17 mouse cellular contexts compared by ENCODE assay signal in genomic region chr9:83247066-83247668, GRCm38 (mm10).
A peak's percentile ranks its signal among the peaks of the same experiment; 100 is the strongest.
DNase-seq lines count a peak whose midpoint lies in the region; ATAC-seq and TF ChIP-seq lines count a peak whose summit lies in the region.
"Had no signal": no experiment of that assay in that cellular context is flagged by ENCODE, and none has a peak within 500 bp of the region (broad histone marks: within the 10 kb centered on the region; RNA-seq: fewer than 3 reads in every experiment).

No protein-coding gene starts in this region.

- WGBS in kidney, embryonic 16.5 days, result 34% methylated on average over 12 of the region's 12 CpGs

- no peaks in the 10 kb centered on the region for H3K27me3 ChIP-seq in kidney, embryonic 16.5 days (ENCODE audit: insufficient read depth, low read length)
- H3K27me3 ChIP-seq: CH12.LX; embryonic facial prominence, embryonic 13.5 days; forebrain, embryonic 15.5 days; liver, embryonic 12.5 days; Patski had no signal

- H3K9ac ChIP-seq in kidney, embryonic 16.5 days (replicated peaks; ENCODE audit: low read length), result no peak overlapping the region
- H3K9ac ChIP-seq: embryonic facial prominence, embryonic 13.5 days; forebrain, embryonic 15.5 days; liver, embryonic 12.5 days had no signal

- intact Hi-C loops in heart, postnatal 25 days (cut with DNase I), result no loop called here
- intact Hi-C loops in gastrocnemius, adult 2 months (cut with DNase I), result no loop called here

- no peaks in the 10 kb centered on the region for H3K9me3 ChIP-seq in kidney, embryonic 16.5 days (ENCODE audit: low read length)
- H3K9me3 ChIP-seq: embryonic facial prominence, embryonic 13.5 days; forebrain, embryonic 15.5 days; liver, embryonic 12.5 days had no signal

- H3K27ac ChIP-seq in gastrocnemius, adult 2 months, result no peak overlapping the region; the same call in 1 of the 2 replicates
- H3K27ac ChIP-seq in kidney, embryonic 16.5 days (ENCODE audit: low read length), result peak overlapping the region; percentile 30; the same call in 1 of the 2 replicates
- H3K27ac ChIP-seq: embryonic facial prominence, embryonic 13.5 days; forebrain, embryonic 15.5 days; left cerebral cortex, adult 2 months; liver, embryonic 12.5 days had no signal

- no peak overlapping the region for H3K4me2 ChIP-seq in kidney, embryonic 16.5 days (replicated peaks; ENCODE audit: low read depth, low read length)
- H3K4me2 ChIP-seq: embryonic facial prominence, embryonic 13.5 days; forebrain, embryonic 15.5 days; liver, embryonic 12.5 days had no signal

- no peak overlapping the region for H3K4me3 ChIP-seq in gastrocnemius, adult 2 months
- no peak overlapping the region for H3K4me3 ChIP-seq in kidney, embryonic 16.5 days (ENCODE audit: low read length)
- H3K4me3 ChIP-seq: embryonic facial prominence, embryonic 13.5 days; forebrain, embryonic 15.5 days; left cerebral cortex, adult 2 months; liver, embryonic 12.5 days; myocyte had no signal

- TF ChIP-seq CTCF in gastrocnemius, adult 2 months (IDR thresholded peaks at IDR 0.05), result no peak

- H3K4me1 ChIP-seq in kidney, embryonic 16.5 days (ENCODE audit: insufficient read depth, low read length), result no peaks in the 10 kb centered on the region
- H3K4me1 ChIP-seq: embryonic facial prominence, embryonic 13.5 days; forebrain, embryonic 15.5 days; liver, embryonic 12.5 days had no signal

- no peaks in the 10 kb centered on the region for H3K36me3 ChIP-seq in kidney, embryonic 16.5 days (ENCODE audit: insufficient read depth, low read length)
- H3K36me3 ChIP-seq: embryonic facial prominence, embryonic 13.5 days; forebrain, embryonic 15.5 days; liver, embryonic 12.5 days had no signal

- peak; percentile 24 for DNase-seq in heart, adult 8-10 months (ENCODE audit: low spot score)
- no peak for DNase-seq in heart, postnatal 25 days (ENCODE audit: low spot score)
- DNase-seq in gastrocnemius, adult 2 months, result peak; percentile 70
- peak; percentile 29 to 41 for DNase-seq in heart, adult 9 months (ENCODE audit: low spot score in 2 of 2)
- DNase-seq in cerebellum, postnatal 25 days, result no peak
- DNase-seq in lung, postnatal 36 days, result no peak
- DNase-seq: cerebellum, adult 18-20 months had no signal

- ATAC-seq in kidney, embryonic 16.5 days (ENCODE audit: low FRiP score, low TSS enrichment), result peak; percentile 79; the same call in 1 of the 2 replicates
- ATAC-seq in activated CD4-positive, CD25-positive, alpha-beta regulatory T cell, adult 4 months, result no peak
- ATAC-seq: forebrain, embryonic 15.5 days; intestine, embryonic 16.5 days; liver, embryonic 12.5 days; Patski had no signal

Comparison
In these comparisons a context has a peak if more than half of its experiments do, and no peak if none do; other contexts are left out.
1. DNase-seq: peak in heart, adult 8-10 months (single experiment), gastrocnemius, adult 2 months (single experiment) and heart, adult 9 months (2 of 2); none in heart, postnatal 25 days (single experiment), cerebellum, postnatal 25 days (0 of 2) and lung, postnatal 36 days (single experiment).